Mouse (Mus musculus) brain, adult 10 weeks (tissue): Measurements from ENCODE around the gene Gm12887. TPM values are rescaled to one million over a fixed set of nuclear protein-coding genes. Genes with fewer than 3 reads are reported as not detected.

ENCODE experiments used
- polyA plus RNA-seq: library from polyadenylated mRNA; stranded (reverse); fragments of 350-450 nt; fragmentation: Illumina TruSeq; extraction: RNeasy Lipid Tissue Mini Kit (QIAGEN cat#74804); gene quantifications from one replicate; pipeline ENCODE4 v1.2.3, GENCODE M21; 2015; ENCODE audit warnings: low read depth, low replicate concordance

The Gm12887 gene
- not detected for polyA plus RNA-seq

DNA sequence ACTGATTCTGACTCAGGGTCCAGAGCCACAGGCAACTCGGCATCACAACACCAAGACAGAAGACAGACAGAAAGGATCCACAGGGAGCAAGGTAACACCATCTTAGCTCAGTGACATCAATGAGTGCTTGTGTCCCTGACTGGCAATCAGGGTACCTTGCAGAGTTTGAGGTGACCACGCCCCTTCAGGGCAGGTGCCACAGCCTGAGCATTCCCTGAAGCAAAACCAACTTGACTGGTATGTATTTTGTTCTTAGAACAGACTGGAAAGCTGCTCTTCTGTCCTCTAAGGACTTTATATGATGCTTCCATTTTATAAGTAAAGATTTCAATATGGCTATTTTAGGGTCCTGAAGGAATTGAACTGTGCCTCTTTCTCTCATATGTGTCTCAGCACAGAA, at the start of gene Gm12887:
TSS of gene Gm12887 (minus strand) at position 101 of the 400 bp plus-strand sequence.

Other genes starting within 250 kb of the Gm12887 start
- not detected for gene Gm12886, start 199.0 kb downstream of the Gm12887 start, polyA plus RNA-seq